Mouse (Mus musculus) heart, adult 2 months (tissue): Measurements from ENCODE around the gene Slc12a7.

Experiments
- CTCF ChIP-seq: fragments of 200-600 bp; IDR thresholded peaks from 2 replicates; pipeline ENCODE4 v1.8.1; 2022; ENCODE audit warnings: antibody characterized with exemption, mild to moderate bottlenecking, moderate library complexity
- EP300 ChIP-seq: fragments of 200-500 bp; IDR thresholded peaks from 2 replicates; pipeline ENCODE4 v1.6.1; 2011; ENCODE audit warnings: low read depth, low read length, control low read depth; ENCODE audit not compliant: insufficient read depth
- POLR2A ChIP-seq: fragments of 200-500 bp; IDR thresholded peaks from 2 replicates; pipeline ENCODE4 v1.6.1; 2011; ENCODE audit warnings: mild to moderate bottlenecking, low read depth, low read length, control low read depth; ENCODE audit not compliant: insufficient read depth

DNA sequence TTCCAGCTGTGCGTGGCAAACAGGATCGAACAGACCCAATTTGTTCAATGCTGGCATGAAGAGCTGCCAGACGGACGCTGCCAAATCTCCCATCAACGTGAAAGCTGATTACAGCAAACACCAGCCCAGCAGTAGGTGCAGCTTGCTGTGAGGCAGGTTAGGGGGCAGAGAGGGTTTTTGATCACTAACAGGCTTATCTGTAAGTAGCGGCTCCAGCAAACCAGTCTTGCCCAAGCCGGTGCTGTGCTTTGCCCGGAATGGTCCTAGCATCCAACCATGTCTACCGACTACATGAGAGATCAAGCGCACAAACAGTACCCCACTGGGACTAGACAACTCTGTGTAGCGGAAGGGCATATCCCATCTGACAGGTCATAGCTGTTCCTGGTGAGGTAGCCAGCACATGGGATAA lies 106.2 kb downstream of the Slc12a7 start:
- TF ChIP-seq EP300: no peak
- TF ChIP-seq POLR2A: no peak
- TF ChIP-seq CTCF: no peak
